Mouse (Mus musculus): ENCODE measurements around the gene Snrpb. TPM values are rescaled to one million over a fixed set of nuclear protein-coding genes. Genes with fewer than 3 reads are reported as not detected.

Gene Snrpb
- total RNA-seq, 1 experiment from 2014 or later = 206 TPM

DNA sequence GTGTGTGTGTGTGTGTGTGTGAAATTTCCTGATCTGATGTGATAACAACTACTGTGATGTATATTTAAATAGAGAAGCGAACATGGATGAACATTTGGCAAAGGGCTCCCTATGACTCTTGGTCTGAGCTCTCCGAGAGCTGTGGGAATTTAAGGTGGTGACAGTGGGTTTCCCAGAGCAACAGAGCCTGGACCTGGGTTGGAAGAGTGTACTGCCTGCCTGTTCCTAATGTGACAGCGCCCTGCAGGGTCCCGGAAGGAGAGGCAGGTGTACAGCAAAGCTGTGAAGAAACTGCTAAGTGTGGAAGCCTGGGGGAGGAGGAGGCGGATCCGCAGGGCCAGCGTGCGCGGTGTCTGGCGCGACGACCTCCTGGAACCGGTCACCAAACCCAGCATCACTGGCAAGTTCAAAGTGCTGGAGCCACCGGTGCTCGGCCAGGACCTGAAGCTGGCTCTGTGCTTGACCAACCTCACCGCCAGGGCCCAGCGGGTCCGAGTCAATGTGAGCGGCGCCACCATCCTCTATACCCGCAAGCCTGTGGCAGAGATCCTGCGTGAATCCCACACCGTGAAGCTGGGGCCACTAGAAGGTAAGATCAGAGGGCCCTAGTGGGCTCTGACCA lies 34.4 kb downstream of the Snrpb start:
- ATAC-seq (replicated peaks; ENCODE audit: low read depth, poor library complexity, severe bottlenecking) = no peak

DNA sequence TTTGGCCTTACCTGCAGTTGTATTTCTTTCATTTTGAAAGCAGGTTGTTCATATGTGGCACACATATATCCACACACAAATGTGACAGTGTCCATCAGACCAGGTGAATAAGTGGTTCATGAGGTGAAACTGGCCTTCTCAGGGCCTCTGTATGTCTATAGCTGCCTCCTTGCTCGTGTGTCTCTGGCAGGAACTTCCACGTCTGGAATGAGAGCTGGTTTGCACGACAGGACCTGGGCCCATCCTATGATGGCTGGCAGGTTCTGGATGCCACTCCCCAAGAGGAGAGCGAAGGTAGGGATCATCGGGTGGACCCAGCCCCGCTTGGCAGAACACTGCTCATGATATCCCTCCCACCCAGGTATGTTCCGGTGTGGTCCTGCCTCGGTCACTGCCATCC lies 36.2 kb downstream of the Snrpb start:
- no peak for ATAC-seq (replicated peaks; ENCODE audit: low read depth, poor library complexity, severe bottlenecking)

DNA sequence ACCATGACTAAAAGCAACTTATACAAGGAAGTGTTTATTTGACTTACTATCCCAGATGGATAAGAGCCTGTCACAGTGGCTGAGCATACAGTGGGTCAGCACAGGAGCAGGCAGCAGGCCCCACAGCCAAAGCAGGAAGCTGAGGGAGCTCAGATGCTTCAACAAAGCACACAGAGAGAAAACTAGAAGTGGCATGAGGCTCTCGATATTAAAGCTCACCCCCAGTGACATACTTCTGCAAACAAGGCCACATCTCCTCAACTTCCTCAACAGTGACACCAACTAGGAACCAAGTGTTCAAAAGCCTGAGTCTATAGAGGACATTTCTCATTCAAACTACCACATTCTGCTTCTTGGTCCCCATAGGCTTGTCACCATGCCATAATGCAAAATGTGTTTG lies 49.5 kb downstream of the Snrpb start:
- ATAC-seq (replicated peaks; ENCODE audit: low read depth, poor library complexity, severe bottlenecking) = peak; percentile 83

- ATAC-seq (replicated peaks; ENCODE audit: low read depth, poor library complexity, severe bottlenecking) = no peak
These were observed 53.1 kb downstream of the Snrpb start for GRCm38 (mm10) chr2:130126073-130126472.

- no peak for ATAC-seq (replicated peaks; ENCODE audit: low read depth, poor library complexity, severe bottlenecking)
These were observed 53.7 kb downstream of the Snrpb start for GRCm38 (mm10) chr2:130125279-130126059.

Other genes with a start within 250 kb of the Snrpb start
- 0.05 TPM in 1 of 2 replicates, not detected in the other for gene Tgm3, start 167.1 kb downstream of the Snrpb start, total RNA-seq (2017)
- not detected in 2 replicates for gene Tgm6, start 67.0 kb downstream of the Snrpb start, total RNA-seq (2017)
- gene Tmc2, start 15.8 kb upstream of the Snrpb start, total RNA-seq (2017) = not detected in 2 replicates
- gene Nop56, start 95.0 kb upstream of the Snrpb start, total RNA-seq (2017) = 557 and 630 TPM in 2 replicates
- gene Idh3b, start 105.1 kb upstream of the Snrpb start, total RNA-seq (2017) = 110 and 134 TPM in 2 replicates
- gene Ebf4, start 115.8 kb upstream of the Snrpb start, total RNA-seq (2017) = not detected in 2 replicates
- 0.82 and 4.8 TPM in 2 replicates for gene Cpxm1, start 218.2 kb upstream of the Snrpb start, total RNA-seq (2017)
- not detected in 2 replicates for gene Gm28372, start 225.8 kb upstream of the Snrpb start, total RNA-seq (2017)
- not detected in 2 replicates for gene 1700020A23Rik, start 225.9 kb upstream of the Snrpb start, total RNA-seq (2017)
- not detected in 2 replicates for gene Tmem239, start 227.1 kb upstream of the Snrpb start, total RNA-seq (2017)
- 111 and 115 TPM in 2 replicates for gene Vps16, start 244.9 kb upstream of the Snrpb start, total RNA-seq (2017)
- gene Pced1a, start 245.3 kb upstream of the Snrpb start, total RNA-seq (2017) = 9.0 and 14.7 TPM in 2 replicates

Data from common myeloid progenitor, adult 5-6 weeks (primary cell).